Mouse (Mus musculus) embryo, embryonic 10 days (tissue): ENCODE measurements around the gene Gm42906.
A peak's percentile ranks its signal among the peaks of the same experiment; 100 is the strongest.

Source experiments
- DNase-seq: peaks from one replicate; pipeline ENCODE4 v3.0.0-alpha.2; 2015; ENCODE audit warnings: low spot score

The Gm42906 gene

GRCm38 (mm10) chr5:151066016-151066415, 361.9 kb downstream of the Gm42906 start:
- DNase-seq, result no peak

- no peak for DNase-seq
These were observed 362.7 kb downstream of the Gm42906 start for GRCm38 (mm10) chr5:151065228-151065627.

- DNase-seq, result no peak
These were observed 366.0 kb downstream of the Gm42906 start for GRCm38 (mm10) chr5:151061942-151062341.

GRCm38 (mm10) chr5:151060476-151060875, 367.5 kb downstream of the Gm42906 start:
- no peak for DNase-seq

GRCm38 (mm10) chr5:151059772-151060171, 368.2 kb downstream of the Gm42906 start:
- no peak for DNase-seq

GRCm38 (mm10) chr5:151059352-151059751, 368.6 kb downstream of the Gm42906 start:
- DNase-seq, result no peak

- no peak for DNase-seq
These were observed 370.2 kb downstream of the Gm42906 start for GRCm38 (mm10) chr5:151057716-151058115.

- peak; percentile 27 for DNase-seq
These were observed 371.1 kb downstream of the Gm42906 start for GRCm38 (mm10) chr5:151056920-151057294.

- peak; percentile 46 for DNase-seq
These were observed 371.6 kb downstream of the Gm42906 start for GRCm38 (mm10) chr5:151056255-151056919.

GRCm38 (mm10) chr5:151055426-151056090, 372.4 kb downstream of the Gm42906 start:
- no peak for DNase-seq

GRCm38 (mm10) chr5:151054743-151055114, 373.2 kb downstream of the Gm42906 start:
- peak; percentile 43 for DNase-seq

GRCm38 (mm10) chr5:151054100-151054742, 373.7 kb downstream of the Gm42906 start:
- DNase-seq, result peak; percentile 58

GRCm38 (mm10) chr5:151053190-151053589, 374.8 kb downstream of the Gm42906 start:
- DNase-seq, result no peak

GRCm38 (mm10) chr5:151052331-151052730, 375.6 kb downstream of the Gm42906 start:
- DNase-seq, result no peak

GRCm38 (mm10) chr5:151047488-151047887, 380.5 kb downstream of the Gm42906 start:
- no peak for DNase-seq

- DNase-seq, result peak; percentile 37
These were observed 381.0 kb downstream of the Gm42906 start for GRCm38 (mm10) chr5:151046917-151047316.

- DNase-seq, result no peak
These were observed 381.8 kb downstream of the Gm42906 start for GRCm38 (mm10) chr5:151046131-151046530.

GRCm38 (mm10) chr5:151042911-151043310, 385.1 kb downstream of the Gm42906 start:
- no peak for DNase-seq

- no peak for DNase-seq
These were observed 390.1 kb downstream of the Gm42906 start for GRCm38 (mm10) chr5:151037871-151038270.

GRCm38 (mm10) chr5:151034715-151035512, 393.0 kb downstream of the Gm42906 start:
- no peak for DNase-seq

- no peak for DNase-seq
These were observed 399.1 kb downstream of the Gm42906 start for GRCm38 (mm10) chr5:151028906-151029305.

- peak; percentile 30 for DNase-seq
These were observed 400.8 kb downstream of the Gm42906 start for GRCm38 (mm10) chr5:151027171-151027570.
